Mouse (Mus musculus) liver, embryonic 16.5 days (tissue): Measurements from ENCODE around the gene Clec2l. TPM values are rescaled to one million over a fixed set of nuclear protein-coding genes. Genes with fewer than 3 reads are reported as not detected.

Experiments used
- ATAC-seq: fragments of 200-750 bp; cut with Nextera tagmentation; 2 replicates; pipeline ENCODE4 v1.8.0; 2017; ENCODE audit warnings: low read depth, mild to moderate bottlenecking, moderate number of reproducible peaks, moderate library complexity
- H3K27ac ChIP-seq: fragments of 300-500 bp; sonication (generic); 2 replicates; pipeline ENCODE4 v1.5.1; 2014; ENCODE audit warnings: mild to moderate bottlenecking, low read length
- H3K27me3 ChIP-seq: fragments of 300-500 bp; sonication (generic); 2 replicates; pipeline ENCODE4 v1.6.1; 2014; ENCODE audit warnings: low read depth, low read length, mixed read lengths; ENCODE audit not compliant: control insufficient read depth, insufficient read depth
- H3K36me3 ChIP-seq: fragments of 300-500 bp; sonication (generic); 2 replicates; pipeline ENCODE4 v1.6.1; 2014; ENCODE audit warnings: mild to moderate bottlenecking; ENCODE audit not compliant: control insufficient read depth, insufficient read depth
- H3K4me1 ChIP-seq: fragments of 300-500 bp; sonication (generic); 2 replicates; pipeline ENCODE4 v1.6.1; 2014; ENCODE audit warnings: low read depth, low read length, mixed read lengths; ENCODE audit not compliant: control insufficient read depth
- H3K4me2 ChIP-seq: fragments of 300-500 bp; sonication (generic); 2 replicates; pipeline ENCODE4 v1.6.1; 2014; ENCODE audit warnings: low read depth, low read length, mixed read lengths
- H3K4me3 ChIP-seq: fragments of 300-500 bp; sonication (generic); 2 replicates; pipeline ENCODE4 v1.5.1; 2014; ENCODE audit warnings: low read depth, mild to moderate bottlenecking, low read length
- H3K9ac ChIP-seq: fragments of 300-500 bp; sonication (generic); 2 replicates; pipeline ENCODE4 v1.6.1; 2014; ENCODE audit warnings: low read depth, low read length
- H3K9me3 ChIP-seq: fragments of 300-500 bp; sonication (generic); replicated peaks from 2 replicates; pipeline ENCODE4 v1.6.1; 2016; ENCODE audit warnings: low read length; ENCODE audit not compliant: control insufficient read depth
- WGBS: fragments of 180-500 bp; shearing (Covaris S2); extraction: QIAGEN DNeasy Blood & Tissue Kit; methylation state at CpG from one replicate; pipeline ENCODE4 v1.1.7; 2014; ENCODE audit not compliant: insufficient replicate concordance; 5-methylcytosine and 5-hydroxymethylcytosine counted together
- polyA plus RNA-seq: library from polyadenylated mRNA; unstranded; fragments of >200 nt; fragmentation: Nextera tagmentation; extraction: Ambion mirVana; gene quantifications from 2 replicates; pipeline ENCODE4 v1.2.1, GENCODE M21; 2015

Clec2l gene
- polyA plus RNA-seq, 1 experiment from 2014 or later = not detected

GRCm38 (mm10) chr6:38634461-38634860, 28.4 kb upstream of the Clec2l start:
- Histone ChIP-seq H3K27me3 (peaks cover 54% of the 10 kb centered on the region), H3K4me1 (peaks cover 18% of the 10 kb centered on the region), H3K9ac (no peak overlapping the region), H3K36me3 (no peaks in the 10 kb centered on the region), H3K9me3 (no peaks in the 10 kb centered on the region), H3K4me2 (no peak overlapping the region), H3K4me3 (no peak overlapping the region), H3K27ac (no peak overlapping the region)
- no peak for ATAC-seq
- 67% methylated on average over 8 of the region's 8 CpGs for WGBS

DNA sequence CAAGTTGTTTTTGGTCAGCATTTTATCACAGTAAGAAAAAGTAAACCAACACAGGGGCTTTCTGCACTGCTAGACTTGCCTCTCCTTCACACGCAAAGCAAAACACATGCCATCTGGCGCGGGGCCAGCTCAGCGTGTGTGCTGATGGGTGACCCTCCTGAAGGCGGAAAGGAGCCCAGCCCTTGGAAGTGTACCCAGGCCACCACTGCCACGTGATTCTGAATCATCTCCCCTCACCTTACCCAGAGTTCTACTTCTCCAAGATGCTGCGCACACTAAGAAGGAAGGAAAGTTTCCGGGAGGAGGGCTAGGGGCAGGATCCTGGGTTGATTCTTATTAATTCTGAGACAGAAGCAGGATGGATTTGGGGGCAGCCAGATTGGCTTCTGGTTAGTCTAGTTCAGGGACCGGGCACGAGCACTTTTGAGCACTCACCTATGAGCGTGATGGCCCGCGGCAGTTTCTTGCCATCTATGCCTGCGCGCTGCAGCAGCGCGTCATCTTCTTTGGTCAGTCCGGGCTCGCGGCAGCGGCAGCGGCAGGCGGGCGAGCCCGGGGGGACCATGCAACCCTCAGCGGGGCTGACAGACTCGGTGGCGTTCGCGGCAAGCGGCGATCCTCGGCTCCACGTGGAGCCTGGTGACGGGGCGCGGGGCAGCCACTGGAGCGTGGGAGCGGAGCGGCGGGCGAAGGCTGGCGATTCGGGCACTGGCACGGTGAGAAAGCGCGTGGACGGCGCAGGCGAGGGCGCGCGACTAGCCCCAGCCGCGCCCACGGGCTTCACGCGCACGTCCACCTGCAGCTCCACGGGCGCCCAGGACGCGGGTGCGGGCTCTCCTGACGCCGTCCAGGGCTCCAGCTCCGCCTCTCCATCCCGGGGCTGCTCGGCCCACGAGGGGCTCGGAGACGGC, 26.7 kb upstream of the Clec2l start:
- WGBS = 2% methylated on average over 72 of the region's 72 CpGs
- H3K4me2 ChIP-seq = peak overlapping the region; percentile 82
- no peaks in the 10 kb centered on the region for H3K36me3 ChIP-seq
- H3K27me3 ChIP-seq = peaks cover 71% of the 10 kb centered on the region
- peak overlapping the region; percentile 55 for H3K4me3 ChIP-seq
- peak; percentile 61 for ATAC-seq
- H3K9ac ChIP-seq = peak overlapping the region; percentile 19; the same call in 1 of the 2 replicates
- no peak overlapping the region for H3K27ac ChIP-seq
- H3K9me3 ChIP-seq = no peaks in the 10 kb centered on the region
- H3K4me1 ChIP-seq = peaks cover 18% of the 10 kb centered on the region

GRCm38 (mm10) chr6:38636852-38637618, 25.8 kb upstream of the Clec2l start, which contains the start of gene Klrg2:
Gene Klrg2 (minus strand): TSS chr6:38637242.
- Histone ChIP-seq H3K27me3 (peaks cover 80% of the 10 kb centered on the region), H3K27ac (no peak within 1 kb of the TSS), H3K9me3 (no peaks in the 10 kb centered on the region), H3K9ac (peak within 1 kb of the TSS; percentile 19; the same call in 1 of the 2 replicates), H3K36me3 (no peaks in the 10 kb centered on the region), H3K4me1 (peaks cover 18% of the 10 kb centered on the region), H3K4me2 (peak within 1 kb of the TSS; percentile 82), H3K4me3 (peak within 1 kb of the TSS; percentile 55)
- 2% methylated on average over 60 of the region's 60 CpGs for WGBS
- peak; percentile 72 for ATAC-seq

GRCm38 (mm10) chr6:38640401-38640800, 22.5 kb upstream of the Clec2l start:
- H3K4me2 ChIP-seq = no peak overlapping the region
- no peaks in the 10 kb centered on the region for H3K9me3 ChIP-seq
- H3K4me1 ChIP-seq = peaks cover 18% of the 10 kb centered on the region
- no peaks in the 10 kb centered on the region for H3K36me3 ChIP-seq
- ATAC-seq = no peak
- H3K27ac ChIP-seq = no peak overlapping the region
- H3K27me3 ChIP-seq = peaks cover 69% of the 10 kb centered on the region
- 48% methylated on average over 11 of the region's 11 CpGs for WGBS
- no peak overlapping the region for H3K4me3 ChIP-seq
- H3K9ac ChIP-seq = no peak overlapping the region

GRCm38 (mm10) chr6:38641228-38641627, 21.6 kb upstream of the Clec2l start:
- Histone ChIP-seq H3K27ac (no peak overlapping the region), H3K36me3 (no peaks in the 10 kb centered on the region), H3K9ac (no peak overlapping the region), H3K9me3 (no peaks in the 10 kb centered on the region), H3K4me1 (peaks cover 12% of the 10 kb centered on the region), H3K4me2 (no peak overlapping the region), H3K4me3 (no peak overlapping the region), H3K27me3 (peaks cover 60% of the 10 kb centered on the region)
- ATAC-seq = no peak
- WGBS = 15% methylated on average over 5 of the region's 5 CpGs

DNA sequence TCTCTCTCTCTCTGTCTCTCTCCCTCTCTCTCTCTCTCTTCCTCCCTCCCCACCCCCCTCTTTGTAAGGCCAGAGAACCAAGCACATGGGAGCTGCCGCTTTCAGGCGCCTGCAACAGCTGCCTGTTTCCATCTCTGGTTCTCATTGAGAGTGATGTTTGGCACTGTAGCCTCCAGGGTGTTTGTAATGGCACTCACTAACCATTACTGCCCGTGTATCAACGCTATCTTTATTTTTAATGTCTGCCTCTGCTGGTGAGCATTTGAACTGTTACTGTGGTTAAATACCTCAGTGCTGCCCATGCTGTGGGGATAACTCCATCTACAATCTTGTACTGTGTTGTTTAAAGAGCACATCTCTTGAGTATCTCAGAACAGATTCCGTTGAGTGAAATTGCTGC, 21.2 kb upstream of the Clec2l start:
- H3K4me3 ChIP-seq = no peak overlapping the region
- peaks cover 8% of the 10 kb centered on the region for H3K4me1 ChIP-seq
- H3K27me3 ChIP-seq = peaks cover 56% of the 10 kb centered on the region
- no peak for ATAC-seq
- H3K4me2 ChIP-seq = no peak overlapping the region
- H3K36me3 ChIP-seq = no peaks in the 10 kb centered on the region
- no peak overlapping the region for H3K27ac ChIP-seq
- no peak overlapping the region for H3K9ac ChIP-seq
- WGBS = 24% methylated on average over 5 of the region's 5 CpGs
- H3K9me3 ChIP-seq = no peaks in the 10 kb centered on the region

- no peaks in the 10 kb centered on the region for H3K9me3 ChIP-seq
- no peak overlapping the region for H3K4me2 ChIP-seq
- WGBS = 43% methylated on average over 5 of the region's 5 CpGs
- H3K4me3 ChIP-seq = no peak overlapping the region
- H3K9ac ChIP-seq = no peak overlapping the region
- ATAC-seq = no peak
- no peaks in the 10 kb centered on the region for H3K4me1 ChIP-seq
- no peak overlapping the region for H3K27ac ChIP-seq
- peaks cover 47% of the 10 kb centered on the region for H3K27me3 ChIP-seq
- H3K36me3 ChIP-seq = no peaks in the 10 kb centered on the region
Measured at GRCm38 (mm10) chr6:38642593-38642992, 20.3 kb upstream of the Clec2l start.

- Histone ChIP-seq H3K4me1 (no peaks in the 10 kb centered on the region), H3K4me2 (no peak overlapping the region), H3K4me3 (no peak overlapping the region), H3K9me3 (no peaks in the 10 kb centered on the region), H3K9ac (no peak overlapping the region), H3K27ac (no peak overlapping the region), H3K27me3 (peaks cover 42% of the 10 kb centered on the region), H3K36me3 (no peaks in the 10 kb centered on the region)
- no peak for ATAC-seq
- 64% methylated on average over 3 of the region's 3 CpGs for WGBS
Measured at GRCm38 (mm10) chr6:38643039-38643438, 19.8 kb upstream of the Clec2l start.

DNA sequence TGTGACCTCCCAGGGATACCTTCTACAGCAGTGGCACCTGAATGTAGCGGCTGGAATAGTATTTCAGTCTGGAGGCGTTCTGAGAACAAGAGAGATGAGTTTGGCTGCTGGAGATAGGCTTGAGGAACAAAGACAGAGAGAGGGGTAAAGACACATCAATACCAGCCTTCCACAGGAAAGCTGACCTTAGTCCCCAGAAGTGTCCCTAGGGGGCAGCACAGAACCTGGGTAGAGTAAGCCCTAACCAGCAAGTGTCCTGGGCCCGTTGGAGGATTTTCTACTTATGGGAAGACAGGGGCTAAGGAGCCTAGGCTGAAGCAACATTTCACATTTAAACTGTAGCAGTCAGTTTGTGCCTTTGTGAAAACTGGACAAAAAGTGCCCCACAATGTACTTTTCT, 13.3 kb upstream of the Clec2l start:
- no peaks in the 10 kb centered on the region for H3K36me3 ChIP-seq
- H3K4me3 ChIP-seq = no peak overlapping the region
- H3K4me2 ChIP-seq = no peak overlapping the region
- H3K27me3 ChIP-seq = no peaks in the 10 kb centered on the region
- no peaks in the 10 kb centered on the region for H3K4me1 ChIP-seq
- WGBS = 51% methylated on average over 3 of the region's 3 CpGs
- no peak overlapping the region for H3K9ac ChIP-seq
- no peak for ATAC-seq
- H3K9me3 ChIP-seq = no peaks in the 10 kb centered on the region
- no peak overlapping the region for H3K27ac ChIP-seq
